Mouse (Mus musculus) embryonic fibroblast, embryonic 13.5 days (primary cell): Measurements from ENCODE around the gene Cfap46.

Source experiments
- CTCF ChIP-seq: IDR thresholded peaks from 2 replicates; pipeline ENCODE4 v1.5.1; 2011; ENCODE audit warnings: mild to moderate bottlenecking, control low read depth, low read length, moderate library complexity, borderline replicate concordance; ENCODE audit not compliant: insufficient read depth
- POLR2A ChIP-seq: IDR thresholded peaks from 2 replicates; pipeline ENCODE4 v1.6.1; 2011; ENCODE audit warnings: low read depth, mild to moderate bottlenecking, control low read depth, low read length, moderate library complexity

- TF ChIP-seq CTCF (no peak), POLR2A (no peak)
These were observed 22.2 kb upstream of the Cfap46 start for GRCm38 (mm10) chr7:139705781-139706180.
